Mouse (Mus musculus) cerebellum, adult 2 months (tissue): ENCODE measurements around the gene Dio1. TPM values are rescaled to one million over a fixed set of nuclear protein-coding genes. Genes with fewer than 3 reads are reported as not detected.

ENCODE experiments used
- DNase-seq, 2 experiments: peaks; one replicate each; pipeline ENCODE4 v3.0.0; 2021
- H3K27ac ChIP-seq: fragments of 200-500 bp; 2 replicates; pipeline ENCODE4 v1.5.1; 2012; ENCODE audit warnings: low read length, control low read depth, inconsistent platforms; ENCODE audit not compliant: insufficient read depth
- H3K27me3 ChIP-seq: fragments of 200-500 bp; 2 replicates; pipeline ENCODE4 v1.6.1; 2012; ENCODE audit warnings: inconsistent platforms, mild to moderate bottlenecking, low read length, moderate library complexity; ENCODE audit not compliant: control insufficient read depth, insufficient read depth
- H3K4me1 ChIP-seq: fragments of 200-500 bp; 2 replicates; pipeline ENCODE4 v1.6.1; 2011; ENCODE audit warnings: low read length; ENCODE audit not compliant: control insufficient read depth, insufficient read depth
- H3K4me3 ChIP-seq: fragments of 200-500 bp; replicated peaks from 2 replicates; pipeline ENCODE3; 2011; ENCODE audit warnings: mild to moderate bottlenecking, low read depth, low read length, control low read depth; ENCODE audit not compliant: insufficient read depth
- CTCF ChIP-seq: fragments of 200-500 bp; IDR thresholded peaks from 2 replicates; pipeline ENCODE4 v1.5.1; 2011; ENCODE audit warnings: low read depth, mild to moderate bottlenecking, control low read depth, low read length, moderate library complexity, borderline replicate concordance; ENCODE audit not compliant: insufficient read depth
- POLR2A ChIP-seq: fragments of 200-500 bp; IDR thresholded peaks from 2 replicates; pipeline ENCODE4 v1.6.1; 2011; ENCODE audit warnings: low read length, control low read depth, borderline replicate concordance; ENCODE audit not compliant: insufficient read depth
- WGBS: fragments of 180-500 bp; shearing (Covaris S2); methylation state at CpG from one replicate; pipeline ENCODE4 v1.1.7; 2018; 5-methylcytosine and 5-hydroxymethylcytosine counted together
- polyA plus RNA-seq: library from polyadenylated mRNA; depleted of rRNA; stranded (reverse); fragments of >200 nt; gene quantifications from 2 replicates; pipeline ENCODE4 v1.2.3, GENCODE M21; 2012

Dio1 gene
- polyA plus RNA-seq, 1 experiment, result 0.21 TPM

DNA sequence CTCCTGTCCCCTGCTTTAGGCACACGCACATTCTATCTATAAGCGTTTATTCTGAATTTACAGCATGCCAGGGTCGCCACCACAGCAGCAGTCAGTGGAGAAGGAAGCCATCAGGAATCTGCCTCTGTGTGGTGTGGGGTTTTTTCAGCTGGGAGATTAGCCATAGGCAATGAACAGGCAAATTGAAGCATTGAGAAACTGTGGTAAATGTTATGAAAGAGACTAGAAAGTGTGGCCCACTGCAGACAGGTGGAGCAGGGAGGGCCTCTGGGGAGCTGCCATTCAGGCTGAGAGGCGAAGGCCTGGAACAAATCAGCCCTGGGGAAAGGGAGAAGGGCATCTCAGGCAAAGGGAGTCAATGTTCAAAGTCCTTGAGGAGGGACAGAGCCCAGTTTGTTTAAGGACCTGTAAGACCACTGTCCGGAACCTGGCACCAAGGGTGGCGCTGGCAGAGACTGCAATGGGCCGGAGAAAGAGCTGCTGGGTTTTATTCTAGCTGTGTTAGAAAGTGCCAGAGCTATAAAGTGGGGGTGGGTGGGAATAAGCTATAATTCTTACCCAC lies 7.1 kb downstream of the Dio1 start:
- Histone ChIP-seq H3K4me1 (no peaks in the 10 kb centered on the region), H3K27ac (no peak overlapping the region), H3K4me3 (no peak overlapping the region), H3K27me3 (no peaks in the 10 kb centered on the region)
- DNase-seq, result no peak
- 78% methylated on average over 7 of the region's 7 CpGs for WGBS
- TF ChIP-seq CTCF, result no peak
- TF ChIP-seq POLR2A, result no peak

DNA sequence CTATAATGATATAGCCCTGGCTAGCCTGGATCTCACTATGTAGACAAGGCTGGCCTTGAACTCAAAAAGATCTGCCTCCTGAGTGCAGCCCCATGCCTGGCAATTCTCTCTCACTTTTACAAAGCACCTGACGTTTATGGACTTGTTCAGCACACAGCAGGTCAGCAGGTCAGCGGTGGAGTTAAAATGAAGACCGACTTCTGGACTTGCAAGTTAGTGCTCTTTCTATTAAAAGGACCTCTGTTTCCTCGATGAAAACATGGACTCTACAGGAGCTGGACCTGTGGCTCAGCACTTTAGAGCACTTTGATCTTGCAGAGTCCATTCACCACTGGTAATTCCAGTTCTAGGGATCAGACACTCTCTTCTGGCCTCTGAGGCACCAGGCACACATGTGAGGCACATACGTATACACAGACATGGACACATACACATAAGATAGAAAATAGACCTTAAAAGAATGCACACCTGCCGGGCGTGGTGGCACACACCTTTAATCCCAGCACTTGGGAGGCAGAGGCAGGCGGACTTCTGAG lies 8.8 kb downstream of the Dio1 start:
- Histone ChIP-seq H3K4me3 (no peak overlapping the region), H3K27ac (no peak overlapping the region), H3K27me3 (no peaks in the 10 kb centered on the region), H3K4me1 (no peaks in the 10 kb centered on the region)
- no peak for DNase-seq
- WGBS, result 88% methylated on average over 8 of the region's 8 CpGs
- TF ChIP-seq CTCF (no peak), POLR2A (no peak)

DNA sequence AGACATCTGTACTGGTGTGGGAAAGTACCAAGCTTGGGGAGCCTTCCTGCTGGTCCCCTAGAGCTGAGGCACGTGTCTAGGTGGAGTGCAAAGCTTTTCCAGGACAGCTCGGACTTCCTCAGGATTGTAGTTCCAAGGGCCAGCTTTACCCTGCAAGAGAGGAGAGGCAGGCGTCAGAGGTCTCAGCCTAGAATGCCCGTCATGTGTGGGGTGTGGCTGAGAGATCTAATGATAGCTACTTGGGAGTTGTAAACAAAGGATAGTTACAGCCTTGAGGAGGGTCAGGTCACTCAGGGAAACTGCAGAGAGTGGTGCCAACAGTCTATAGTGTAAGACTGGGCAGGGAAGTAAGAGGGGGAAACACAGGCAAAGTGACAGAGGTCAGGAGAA lies 14.7 kb downstream of the Dio1 start:
- no peak overlapping the region for H3K4me3 ChIP-seq
- no peaks in the 10 kb centered on the region for H3K27me3 ChIP-seq
- H3K4me1 ChIP-seq, result no peaks in the 10 kb centered on the region
- no peak overlapping the region for H3K27ac ChIP-seq
- WGBS, result 82% methylated on average over 4 of the region's 4 CpGs
- TF ChIP-seq POLR2A (no peak), CTCF (no peak)
- no peak for DNase-seq

DNA sequence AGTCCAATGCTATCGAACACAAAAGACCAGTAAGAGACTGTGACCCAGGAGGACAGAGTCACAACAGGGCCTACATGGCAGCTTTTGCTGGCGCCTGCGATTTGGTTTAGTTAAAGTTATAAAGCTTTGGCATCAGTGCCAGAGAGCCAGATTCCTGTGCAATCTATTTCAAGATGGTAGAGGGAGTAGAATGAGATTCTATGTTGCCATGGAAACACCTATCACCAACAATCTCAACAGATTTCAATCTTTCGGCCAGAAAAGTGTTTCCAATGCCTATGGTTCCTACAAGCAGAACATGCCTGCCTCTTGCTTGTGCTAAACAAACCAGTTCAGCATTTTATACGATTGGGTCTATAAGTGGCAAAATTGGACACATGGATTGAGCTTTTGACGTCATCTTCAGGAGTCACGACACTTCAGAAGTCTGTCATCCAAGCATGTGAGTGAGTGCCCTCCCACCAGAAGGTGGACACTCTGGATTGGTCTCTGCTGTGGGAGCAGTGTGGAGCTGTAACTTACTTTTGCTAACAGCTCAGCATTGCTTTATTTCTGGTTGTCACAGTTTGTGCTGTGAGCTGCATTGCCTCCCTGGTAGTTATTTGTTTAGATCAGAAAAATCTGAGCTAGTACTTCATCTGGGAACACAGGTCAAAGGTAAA lies 15.2 kb downstream of the Dio1 start:
- Histone ChIP-seq H3K27ac (no peak overlapping the region), H3K4me1 (no peaks in the 10 kb centered on the region), H3K4me3 (no peak overlapping the region), H3K27me3 (no peaks in the 10 kb centered on the region)
- 79% methylated on average over 7 of the region's 7 CpGs for WGBS
- no peak for DNase-seq
- TF ChIP-seq CTCF, result no peak
- no peak for TF ChIP-seq POLR2A

DNA sequence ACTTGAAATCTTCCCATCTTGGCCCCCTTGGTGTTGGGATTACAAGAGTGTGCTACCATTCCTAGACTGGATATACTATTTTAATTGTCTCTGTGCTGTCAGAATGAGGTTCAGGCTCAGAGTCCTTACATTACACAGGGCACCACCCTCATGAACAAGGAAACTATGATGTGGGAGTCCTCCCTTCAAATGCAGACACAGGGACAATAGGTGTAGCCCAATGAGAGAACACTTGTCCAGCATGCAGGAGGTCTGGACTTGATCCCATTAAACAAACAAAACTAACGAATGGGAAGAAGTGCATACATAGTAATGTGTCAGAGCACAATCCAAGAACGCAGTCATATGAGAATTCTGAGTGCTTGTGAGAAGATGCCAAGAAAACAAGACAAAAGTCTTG lies 19.5 kb downstream of the Dio1 start:
- DNase-seq, result no peak
- WGBS, result 57% methylated on average over 2 of the region's 2 CpGs
- no peak overlapping the region for H3K27ac ChIP-seq
- TF ChIP-seq CTCF, result no peak
- TF ChIP-seq POLR2A, result no peak
- no peaks in the 10 kb centered on the region for H3K4me1 ChIP-seq
- no peaks in the 10 kb centered on the region for H3K27me3 ChIP-seq
- no peak overlapping the region for H3K4me3 ChIP-seq

DNA sequence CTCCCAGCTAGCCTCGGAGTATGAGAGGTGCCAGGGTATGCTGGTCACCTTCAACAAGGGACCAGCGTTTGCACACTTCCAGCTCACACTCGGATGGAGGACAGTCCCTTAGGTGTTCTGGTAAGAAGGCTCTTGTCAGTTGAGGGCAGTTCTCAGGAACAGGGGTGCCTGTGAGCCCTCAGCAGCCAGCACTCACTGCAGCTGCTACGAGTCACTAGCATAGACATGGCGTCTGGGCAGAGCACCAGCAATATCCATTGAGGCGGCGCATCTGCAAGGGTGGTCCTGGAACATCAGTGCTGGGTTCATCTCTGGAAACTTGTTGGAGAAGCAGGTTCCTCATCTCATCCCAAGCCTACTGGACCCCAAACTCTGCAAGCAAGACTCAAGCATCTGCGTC lies 20.6 kb downstream of the Dio1 start:
- 81% methylated on average over 8 of the region's 8 CpGs for WGBS
- no peak overlapping the region for H3K27ac ChIP-seq
- H3K4me3 ChIP-seq, result no peak overlapping the region
- TF ChIP-seq CTCF, result no peak
- H3K27me3 ChIP-seq, result no peaks in the 10 kb centered on the region
- no peaks in the 10 kb centered on the region for H3K4me1 ChIP-seq
- DNase-seq, result no peak

DNA sequence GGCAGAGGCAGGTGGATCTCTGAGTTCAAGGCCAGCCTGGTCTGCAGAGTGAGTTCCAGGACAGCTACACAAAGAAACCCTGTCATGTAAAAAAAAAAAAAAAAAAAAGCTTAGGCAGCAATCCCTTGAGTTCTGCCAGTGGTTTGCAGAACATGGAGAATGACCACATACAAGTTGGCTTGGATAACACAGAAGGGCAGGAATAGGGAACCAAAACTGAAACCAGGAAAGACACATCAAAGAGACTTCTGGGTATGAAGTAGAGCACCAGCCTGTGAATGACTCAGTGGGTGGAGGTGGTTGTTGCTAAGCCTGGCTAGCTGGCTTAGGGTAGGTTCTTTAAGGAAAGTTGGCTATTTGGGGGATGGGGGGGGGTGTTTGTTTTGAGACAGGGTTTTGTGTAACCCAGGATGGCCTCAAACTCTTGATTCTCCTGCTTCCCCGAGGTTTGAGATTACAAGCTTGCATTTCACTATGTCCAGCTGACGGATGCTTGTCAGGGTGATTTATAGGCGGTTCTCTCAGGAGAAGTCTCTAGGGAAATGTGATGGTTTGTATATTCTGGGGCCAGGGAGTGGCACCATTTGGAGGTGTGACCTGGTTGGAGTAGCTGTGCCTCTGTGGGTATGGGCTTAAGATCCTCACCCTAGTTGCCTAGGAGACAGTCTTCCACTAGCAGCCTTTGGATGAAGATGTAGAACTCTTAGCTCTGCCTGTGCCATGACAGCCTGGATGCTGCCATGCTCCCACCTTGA lies 21.3 kb downstream of the Dio1 start:
- H3K4me3 ChIP-seq, result no peak overlapping the region
- 79% methylated on average over 3 of the region's 3 CpGs for WGBS
- no peak for TF ChIP-seq CTCF
- no peak for TF ChIP-seq POLR2A
- H3K27ac ChIP-seq, result no peak overlapping the region
- H3K4me1 ChIP-seq, result no peaks in the 10 kb centered on the region
- no peak for DNase-seq
- no peaks in the 10 kb centered on the region for H3K27me3 ChIP-seq

DNA sequence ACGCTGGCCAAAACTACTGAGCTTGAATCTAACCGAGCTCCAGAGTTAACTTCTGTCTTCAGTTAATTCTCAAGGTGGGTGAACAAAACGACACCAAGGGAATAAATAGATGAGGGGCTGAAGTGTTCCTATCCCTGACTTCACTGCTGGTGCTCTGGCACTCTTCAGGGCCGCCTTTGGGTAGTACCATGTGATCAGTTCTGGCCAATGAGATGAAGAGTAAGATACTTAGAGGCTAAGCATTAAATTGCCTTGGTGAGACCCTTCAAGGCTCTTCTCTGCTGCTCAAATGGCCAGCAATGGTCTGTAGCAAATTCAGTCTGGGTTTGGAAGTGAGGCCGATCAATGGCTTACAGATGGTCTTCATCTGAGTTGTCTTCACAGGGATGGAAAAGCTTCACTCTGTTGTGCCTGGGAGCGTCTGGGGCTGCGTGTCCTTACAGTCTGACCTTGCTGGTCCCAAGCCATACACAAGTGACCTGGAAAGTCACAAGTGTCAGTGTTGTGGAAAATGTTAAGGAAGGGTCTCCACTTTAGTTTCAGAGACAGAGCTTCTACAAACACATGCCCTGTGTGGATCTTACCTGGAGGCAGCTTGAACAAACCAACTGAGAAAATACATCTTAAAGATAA lies 26.0 kb downstream of the Dio1 start:
- 83% methylated on average over 7 of the region's 7 CpGs for WGBS
- TF ChIP-seq CTCF, result no peak
- no peak for TF ChIP-seq POLR2A
- H3K27me3 ChIP-seq, result no peaks in the 10 kb centered on the region
- no peak overlapping the region for H3K4me3 ChIP-seq
- H3K27ac ChIP-seq, result no peak overlapping the region
- no peak for DNase-seq
- no peaks in the 10 kb centered on the region for H3K4me1 ChIP-seq
